In the genomic region with DNA sequence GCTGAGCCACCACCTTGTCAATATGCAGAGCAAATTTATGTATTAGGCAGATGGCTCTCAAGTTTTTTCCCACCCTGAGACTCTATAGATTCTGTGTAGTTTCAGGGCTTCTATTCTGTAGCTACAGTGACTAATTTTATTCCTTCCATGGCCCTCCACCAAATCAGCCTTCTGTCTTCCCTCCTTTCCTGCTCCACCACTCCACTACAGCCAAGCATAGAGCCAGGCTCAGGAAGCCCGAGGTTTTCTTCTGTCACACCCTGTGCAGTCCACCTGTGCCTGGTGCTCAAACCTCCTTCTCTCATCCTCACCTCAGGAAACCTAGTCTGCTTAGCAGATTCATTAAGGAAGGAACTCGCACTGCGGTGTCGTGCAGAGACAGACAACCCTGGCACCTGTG, we compare ENCODE assay signal across 20 mouse cellular contexts. TPM values are rescaled to one million over a fixed set of nuclear protein-coding genes. Genes with fewer than 3 reads are reported as not detected.
DNase-seq lines count a peak whose midpoint lies in the region; ATAC-seq and TF ChIP-seq lines count a peak whose summit lies in the region.
"Had no signal": no experiment of that assay in that cellular context is flagged by ENCODE, and none has a peak within 500 bp of the region (broad histone marks: within the 10 kb centered on the region; RNA-seq: fewer than 3 reads in every experiment).

No protein-coding gene starts in this region.

- no peak for TF ChIP-seq POLR2A in brain, embryonic 14.5 days (IDR thresholded peaks at IDR 0.05; ENCODE audit: borderline replicate concordance, extremely low read depth, insufficient read depth, insufficient read length, poor library complexity, severe bottlenecking)

- no peaks in the 10 kb centered on the region for H3K4me1 ChIP-seq in forebrain, embryonic 14.5 days (ENCODE audit: control insufficient read depth, insufficient read depth, low read length)
- no peaks in the 10 kb centered on the region for H3K4me1 ChIP-seq in forebrain, embryonic 13.5 days
- H3K4me1 ChIP-seq in forebrain, postnatal 0 days (ENCODE audit: insufficient read depth): no peaks in the 10 kb centered on the region
- no peaks in the 10 kb centered on the region for H3K4me1 ChIP-seq in forebrain, embryonic 10.5 days

- DNase-seq in forebrain, embryonic 14.5 days (ENCODE audit: low spot score): peak; percentile 12
- peak; percentile 43 for DNase-seq in forebrain, postnatal 0 days
- no peak for DNase-seq in forebrain, embryonic 10.5 days (ENCODE audit: extremely low spot score, low spot score)
- peak; percentile 28 to 48 for DNase-seq in right cerebral cortex, postnatal 10 days (ENCODE audit: low spot score in 2 of 2)
- no peak for DNase-seq in right cerebral cortex, postnatal 4 days
- DNase-seq in brain, embryonic 14.5 days (ENCODE audit: low read depth): peak; percentile 41
- DNase-seq: adrenal gland, adult 8-10 months; adrenal gland, postnatal 25 days; cerebellum, adult 18-20 months; cerebellum, adult 9-10 months; gastrocnemius, postnatal 25 days; heart, adult 18-20 months; heart, postnatal 4 days had no signal

- H3K9me3 ChIP-seq in forebrain, embryonic 14.5 days (replicated peaks; ENCODE audit: control insufficient read depth, low read length): no peaks in the 10 kb centered on the region
- no peaks in the 10 kb centered on the region for H3K9me3 ChIP-seq in forebrain, embryonic 13.5 days (replicated peaks)
- no peaks in the 10 kb centered on the region for H3K9me3 ChIP-seq in forebrain, postnatal 0 days (ENCODE audit: low read length)
- no peaks in the 10 kb centered on the region for H3K9me3 ChIP-seq in forebrain, embryonic 10.5 days
- H3K9me3 ChIP-seq: heart, embryonic 13.5 days had no signal

- no peak overlapping the region for H3K4me3 ChIP-seq in forebrain, embryonic 14.5 days (ENCODE audit: low read depth, low read length)
- H3K4me3 ChIP-seq in forebrain, embryonic 13.5 days: no peak overlapping the region
- no peak overlapping the region for H3K4me3 ChIP-seq in forebrain, postnatal 0 days (ENCODE audit: low read depth, low read length)
- H3K4me3 ChIP-seq in forebrain, embryonic 10.5 days: no peak overlapping the region
- H3K4me3 ChIP-seq: heart, embryonic 13.5 days had no signal

- no peak for TF ChIP-seq CTCF in forebrain, postnatal 0 days (IDR thresholded peaks at IDR 0.05; ENCODE audit: low read depth)
- TF ChIP-seq CTCF in brain, embryonic 14.5 days (IDR thresholded peaks at IDR 0.05; ENCODE audit: borderline replicate concordance, extremely low read depth, insufficient read depth, insufficient read length): no peak

- WGBS in forebrain, embryonic 14.5 days: 74% methylated on average over 4 of the region's 4 CpGs
- WGBS in forebrain, embryonic 13.5 days: 75% methylated on average over 4 of the region's 4 CpGs
- WGBS in forebrain, postnatal 0 days: 59% methylated on average over 4 of the region's 4 CpGs
- 82% methylated on average over 4 of the region's 4 CpGs for WGBS in forebrain, embryonic 10.5 days

- H3K27ac ChIP-seq in forebrain, embryonic 14.5 days (ENCODE audit: low read depth, low read length): no peak overlapping the region
- no peak overlapping the region for H3K27ac ChIP-seq in forebrain, embryonic 13.5 days
- H3K27ac ChIP-seq in forebrain, postnatal 0 days (ENCODE audit: low read depth, low read length): no peak overlapping the region
- H3K27ac ChIP-seq in forebrain, embryonic 10.5 days: no peak overlapping the region
- H3K27ac ChIP-seq: heart, embryonic 13.5 days; hindbrain, embryonic 14.5 days; hindbrain, postnatal 0 days had no signal

- H3K4me2 ChIP-seq in forebrain, embryonic 14.5 days (ENCODE audit: low read length): no peak overlapping the region
- no peak overlapping the region for H3K4me2 ChIP-seq in forebrain, embryonic 13.5 days
- no peak overlapping the region for H3K4me2 ChIP-seq in forebrain, postnatal 0 days (ENCODE audit: low read depth)
- H3K4me2 ChIP-seq: heart, embryonic 13.5 days; hindbrain, embryonic 14.5 days had no signal

- no peaks in the 10 kb centered on the region for H3K36me3 ChIP-seq in forebrain, embryonic 14.5 days (ENCODE audit: control insufficient read depth, insufficient read depth, low read length)
- H3K36me3 ChIP-seq in forebrain, embryonic 13.5 days (ENCODE audit: poor library complexity, severe bottlenecking): no peaks in the 10 kb centered on the region
- no peaks in the 10 kb centered on the region for H3K36me3 ChIP-seq in forebrain, postnatal 0 days (ENCODE audit: insufficient read depth)
- no peaks in the 10 kb centered on the region for H3K36me3 ChIP-seq in forebrain, embryonic 10.5 days (replicated peaks)

- no peaks in the 10 kb centered on the region for H3K27me3 ChIP-seq in forebrain, embryonic 14.5 days (replicated peaks; ENCODE audit: control insufficient read depth, insufficient read depth, low read length)
- no peaks in the 10 kb centered on the region for H3K27me3 ChIP-seq in forebrain, embryonic 13.5 days
- no peaks in the 10 kb centered on the region for H3K27me3 ChIP-seq in forebrain, postnatal 0 days (ENCODE audit: insufficient read depth, low read length)
- H3K27me3 ChIP-seq in forebrain, embryonic 10.5 days (ENCODE audit: poor library complexity, severe bottlenecking): no peaks in the 10 kb centered on the region
- H3K27me3 ChIP-seq: heart, embryonic 13.5 days had no signal

- ATAC-seq in forebrain, embryonic 14.5 days: no peak
- ATAC-seq in forebrain, embryonic 13.5 days: no peak
- peak; percentile 64 for ATAC-seq in forebrain, postnatal 0 days
- ATAC-seq: activated CD4-positive, CD25-positive, alpha-beta regulatory T cell, adult 4 months; hindbrain, postnatal 0 days; inflammation-experienced regulatory T-cells, adult 6 months; intestine, embryonic 16.5 days had no signal

- H3K9ac ChIP-seq in forebrain, embryonic 14.5 days (ENCODE audit: low read length): no peak overlapping the region
- H3K9ac ChIP-seq in forebrain, embryonic 13.5 days: no peak overlapping the region
- H3K9ac ChIP-seq in forebrain, postnatal 0 days: no peak overlapping the region
- H3K9ac ChIP-seq: heart, embryonic 13.5 days; hindbrain, embryonic 14.5 days had no signal

RNA-seq across cellular contexts. Expression of a gene that starts 29.9 kb away (rescaled TPM):
- 12.7 and 14.1 TPM in 2 replicates for polyA plus RNA-seq in forebrain, embryonic 14.5 days (2014; fragmentation: Nextera tagmentation; extraction: Ambion mirVana)
- polyA plus RNA-seq in forebrain, embryonic 13.5 days (2015; fragmentation: Nextera tagmentation; extraction: Ambion mirVana): 12.7 and 13.1 TPM in 2 replicates
- 24.0 and 29.6 TPM in 2 replicates for total RNA-seq in forebrain, postnatal 0 days (2014; rRNA removed)
- 12.3 and 12.5 TPM in 2 replicates for polyA plus RNA-seq in forebrain, postnatal 0 days (2015; fragmentation: Nextera tagmentation; extraction: Ambion mirVana)
- polyA plus RNA-seq in forebrain, embryonic 10.5 days (2016; fragmentation: Nextera tagmentation; extraction: Ambion mirVana): 11.1 and 11.2 TPM in 2 replicates
- 37.9 and 45.8 TPM in 2 replicates for polyA plus RNA-seq in brain, embryonic 14.5 days (2012; rRNA removed)

RNA-seq across cellular contexts. Expression of a gene that starts 51.1 kb away (rescaled TPM):
- polyA plus RNA-seq in forebrain, embryonic 14.5 days (2014; fragmentation: Nextera tagmentation; extraction: Ambion mirVana): 3.2 and 5.5 TPM in 2 replicates
- polyA plus RNA-seq in forebrain, embryonic 13.5 days (2015; fragmentation: Nextera tagmentation; extraction: Ambion mirVana): 3.6 and 4.2 TPM in 2 replicates
- 36.2 and 43.3 TPM in 2 replicates for total RNA-seq in forebrain, postnatal 0 days (2014; rRNA removed)
- 3.2 and 4.2 TPM in 2 replicates for polyA plus RNA-seq in forebrain, postnatal 0 days (2015; fragmentation: Nextera tagmentation; extraction: Ambion mirVana)
- polyA plus RNA-seq in forebrain, embryonic 10.5 days (2016; fragmentation: Nextera tagmentation; extraction: Ambion mirVana): 1.8 and 2.0 TPM in 2 replicates
- 9.4 and 19.1 TPM in 2 replicates for polyA plus RNA-seq in brain, embryonic 14.5 days (2012; rRNA removed)

Comparison
In these comparisons a context has a peak if more than half of its experiments do, and no peak if none do; other contexts are left out.
1. DNase-seq: peak in forebrain, embryonic 14.5 days (single experiment), forebrain, postnatal 0 days (single experiment), right cerebral cortex, postnatal 10 days (2 of 2) and brain, embryonic 14.5 days (single experiment); none in forebrain, embryonic 10.5 days (single experiment) and right cerebral cortex, postnatal 4 days (single experiment).